Mouse (Mus musculus) stomach, embryonic 15.5 days (tissue): ENCODE results near the gene Irx4. TPM values are rescaled to one million over a fixed set of nuclear protein-coding genes. Genes with fewer than 3 reads are reported as not detected.
A peak's percentile ranks its signal among the peaks of the same experiment; 100 is the strongest.

Experiments
- ATAC-seq: fragments of 200-750 bp; cut with Nextera tagmentation; 2 replicates; pipeline ENCODE4 v1.8.0; 2017; ENCODE audit warnings: low read depth, moderate number of reproducible peaks, moderate TSS enrichment; ENCODE audit not compliant: insufficient read depth, low FRiP score
- H3K27ac ChIP-seq: fragments of 300-500 bp; sonication (generic); 2 replicates; pipeline ENCODE4 v1.5.1; 2015; ENCODE audit warnings: mild to moderate bottlenecking, inconsistent platforms
- H3K27me3 ChIP-seq: fragments of 300-500 bp; sonication (generic); replicated peaks from 2 replicates; pipeline ENCODE4 v1.6.1; 2015; ENCODE audit warnings: inconsistent platforms
- H3K36me3 ChIP-seq: fragments of 300-500 bp; sonication (generic); 2 replicates; pipeline ENCODE4 v1.6.1; 2015; ENCODE audit warnings: inconsistent platforms
- H3K4me1 ChIP-seq: fragments of 300-500 bp; sonication (generic); 2 replicates; pipeline ENCODE4 v1.6.1; 2015; ENCODE audit warnings: inconsistent platforms
- H3K4me2 ChIP-seq: fragments of 300-500 bp; sonication (generic); 2 replicates; pipeline ENCODE4 v1.6.1; 2015; ENCODE audit warnings: mild to moderate bottlenecking, inconsistent platforms
- H3K4me3 ChIP-seq: fragments of 300-500 bp; sonication (generic); replicated peaks from 2 replicates; pipeline ENCODE4 v1.5.1; 2015; ENCODE audit warnings: inconsistent platforms
- H3K9ac ChIP-seq: fragments of 300-500 bp; sonication (generic); 2 replicates; pipeline ENCODE4 v1.6.1; 2015; ENCODE audit warnings: inconsistent platforms
- H3K9me3 ChIP-seq: fragments of 300-500 bp; sonication (generic); 2 replicates; pipeline ENCODE4 v1.6.1; 2016; ENCODE audit warnings: inconsistent platforms
- WGBS: fragments of 180-500 bp; shearing (Covaris S2); methylation state at CpG from one replicate; pipeline ENCODE4 v1.1.7; 2015; 5-methylcytosine and 5-hydroxymethylcytosine counted together
- polyA plus RNA-seq: library from polyadenylated mRNA; unstranded; fragments of >200 nt; fragmentation: Nextera tagmentation; extraction: Ambion mirVana; gene quantifications from 2 replicates; pipeline ENCODE4 v1.2.1, GENCODE M21; 2015

Irx4 gene
- polyA plus RNA-seq = 0.12 and 0.19 TPM in 2 replicates

DNA sequence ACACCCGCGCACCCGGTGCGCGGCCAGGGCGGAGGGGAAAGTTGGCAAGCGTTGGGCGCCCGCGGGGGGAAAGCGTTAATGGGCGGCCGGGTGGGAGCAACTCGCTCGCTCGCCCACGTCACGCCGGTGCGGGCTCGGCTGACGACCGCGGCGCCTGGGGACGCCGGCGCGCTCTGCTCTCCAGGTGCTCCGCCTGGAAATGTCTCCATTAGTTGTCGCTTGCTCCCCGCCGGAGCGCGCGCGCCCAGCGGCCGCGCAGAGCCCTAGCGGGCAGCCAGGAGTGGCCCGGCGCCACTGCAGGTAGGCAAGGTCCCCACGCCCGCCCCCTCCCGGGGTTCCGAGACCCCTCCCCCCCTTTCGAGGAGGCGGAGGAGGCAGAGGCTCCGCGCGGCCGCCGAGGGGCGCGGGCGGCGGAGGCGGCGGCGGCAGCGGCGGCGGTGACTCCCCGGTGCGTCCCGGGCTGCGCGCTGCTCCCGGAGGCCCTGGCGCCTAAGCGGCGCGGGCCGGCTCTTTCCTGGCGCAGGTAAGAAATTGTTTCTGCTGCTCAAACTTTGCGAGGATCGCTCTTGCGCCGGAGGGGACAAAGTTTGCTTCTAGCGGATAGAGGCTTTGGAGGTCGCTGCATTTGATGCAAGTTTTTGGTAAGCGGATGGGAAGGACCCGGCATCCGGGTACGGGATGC, at the start of gene Irx4:
Gene Irx4, plus strand, starts transcription at position 126 of the 682 bp plus-strand sequence.
- Histone ChIP-seq H3K9ac (no peak within 1 kb of the TSS), H3K27ac (no peak within 1 kb of the TSS), H3K4me1 (peaks cover 23% of the 10 kb centered on the region), H3K36me3 (no peaks in the 10 kb centered on the region), H3K4me3 (peak within 1 kb of the TSS; percentile 32), H3K27me3 (peaks cover 92% of the 10 kb centered on the region), H3K9me3 (no peaks in the 10 kb centered on the region), H3K4me2 (peak within 1 kb of the TSS; percentile 71)
- no peak for ATAC-seq
- 2% methylated on average over 71 of the region's 86 CpGs for WGBS

DNA sequence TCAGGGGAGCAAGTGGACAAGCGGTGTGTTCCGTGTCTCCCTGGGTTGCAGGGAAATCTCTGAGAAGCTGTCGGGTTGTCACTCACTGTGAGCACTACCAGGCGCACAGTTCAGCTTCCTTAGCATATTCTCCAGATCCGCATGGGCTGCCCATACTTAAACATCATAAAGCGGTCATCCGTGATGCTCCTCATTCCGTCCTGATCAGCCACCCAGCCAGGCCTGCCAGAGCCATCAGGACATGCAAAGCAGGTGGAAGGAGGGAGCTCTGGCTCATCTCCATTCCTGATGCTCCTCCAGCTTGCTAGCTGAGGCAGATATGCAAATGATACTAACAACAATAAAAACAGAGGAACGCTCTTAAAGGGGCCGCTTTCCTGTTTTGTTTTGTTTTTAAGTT, 46.0 kb upstream of the Irx4 start:
- Histone ChIP-seq H3K4me1 (no peaks in the 10 kb centered on the region), H3K36me3 (no peaks in the 10 kb centered on the region), H3K27me3 (no peaks in the 10 kb centered on the region), H3K4me3 (no peak overlapping the region), H3K9ac (no peak overlapping the region), H3K27ac (no peak overlapping the region), H3K9me3 (no peaks in the 10 kb centered on the region), H3K4me2 (no peak overlapping the region)
- WGBS = 67% methylated on average over 10 of the region's 10 CpGs
- ATAC-seq = no peak

DNA sequence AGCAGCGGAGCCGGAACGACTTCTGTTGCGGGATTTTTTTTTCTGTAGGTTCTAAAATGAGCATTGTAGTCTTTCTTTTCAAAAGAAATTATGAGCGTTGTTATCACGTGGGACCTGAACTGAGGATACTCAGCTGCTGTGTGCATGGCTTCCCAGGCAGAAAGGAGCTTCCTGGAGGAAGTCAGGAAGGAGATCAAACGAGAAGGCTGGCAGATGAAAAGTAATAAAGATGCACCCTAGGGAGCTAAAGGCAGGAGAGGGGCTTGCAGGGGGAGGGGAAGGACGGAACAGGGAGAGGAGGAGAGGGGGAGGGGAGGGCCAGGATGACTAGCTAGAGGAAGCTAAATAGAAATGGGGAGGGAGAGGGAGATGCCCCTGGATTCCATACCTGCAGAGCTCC, 23.8 kb upstream of the Irx4 start:
- no peak overlapping the region for H3K27ac ChIP-seq
- no peak for ATAC-seq
- H3K4me1 ChIP-seq = no peaks in the 10 kb centered on the region
- 39% methylated on average over 8 of the region's 8 CpGs for WGBS
- H3K27me3 ChIP-seq = no peaks in the 10 kb centered on the region
- no peaks in the 10 kb centered on the region for H3K9me3 ChIP-seq
- H3K36me3 ChIP-seq = no peaks in the 10 kb centered on the region
- H3K4me3 ChIP-seq = no peak overlapping the region
- no peak overlapping the region for H3K4me2 ChIP-seq
- no peak overlapping the region for H3K9ac ChIP-seq

DNA sequence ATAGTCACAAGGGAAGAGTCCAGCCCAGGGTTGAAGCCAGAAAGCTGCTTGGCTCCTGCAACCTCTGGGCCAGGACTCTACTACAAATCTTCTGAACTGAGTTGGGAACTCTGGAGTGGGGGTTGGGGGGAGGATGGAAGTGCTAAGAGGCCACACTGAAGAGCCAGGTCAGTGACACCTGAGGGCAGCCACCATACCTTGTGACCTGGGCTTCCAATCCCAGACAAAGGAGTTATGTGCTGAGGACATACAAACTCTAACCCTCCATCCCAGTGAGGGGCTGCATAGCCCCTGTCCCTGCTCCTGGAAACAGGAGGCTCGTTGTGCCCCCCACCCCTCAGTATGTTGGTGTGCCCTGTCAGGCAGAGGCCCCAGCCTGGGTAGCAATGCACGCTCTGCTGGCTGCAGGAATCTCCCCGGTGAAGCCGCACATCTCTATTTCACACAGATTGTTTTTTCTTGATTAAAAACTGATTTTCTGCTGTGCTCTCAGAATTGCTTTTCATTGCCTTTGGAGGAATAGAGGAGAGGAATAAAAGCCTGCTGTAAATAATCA, 21.0 kb upstream of the Irx4 start:
- WGBS = 83% methylated on average over 4 of the region's 4 CpGs
- no peak for ATAC-seq

DNA sequence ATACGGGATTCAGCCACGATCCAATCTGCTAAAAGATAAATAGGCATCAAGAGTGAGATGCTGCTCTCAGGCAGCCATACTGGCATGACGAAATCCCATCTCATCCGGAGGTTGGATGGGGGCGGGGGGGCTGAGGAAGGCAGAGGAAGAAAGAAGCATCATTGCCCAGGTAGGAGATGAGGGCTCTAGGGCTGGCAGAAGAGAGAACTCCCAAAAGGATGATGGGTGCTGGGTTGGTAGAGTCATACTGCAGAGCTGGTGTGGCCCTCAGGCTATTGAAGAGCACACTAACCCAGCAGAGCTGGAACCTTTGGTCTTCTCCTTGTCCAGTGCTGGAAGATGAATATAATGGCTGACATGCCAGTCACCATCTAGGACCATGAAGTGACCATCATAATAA, 17.7 kb upstream of the Irx4 start:
- Histone ChIP-seq H3K36me3 (no peaks in the 10 kb centered on the region), H3K4me1 (no peaks in the 10 kb centered on the region), H3K27ac (no peak overlapping the region), H3K27me3 (no peaks in the 10 kb centered on the region), H3K9ac (no peak overlapping the region), H3K9me3 (no peaks in the 10 kb centered on the region), H3K4me3 (no peak overlapping the region), H3K4me2 (no peak overlapping the region)
- ATAC-seq = no peak
- WGBS = 86% methylated on average over 5 of the region's 5 CpGs

More for the DNA sequence above, 21.0 kb upstream of the Irx4 start:
- no peak overlapping the region for H3K4me2 ChIP-seq
- no peaks in the 10 kb centered on the region for H3K27me3 ChIP-seq
- H3K4me1 ChIP-seq = no peaks in the 10 kb centered on the region
- H3K9me3 ChIP-seq = no peaks in the 10 kb centered on the region
- no peak overlapping the region for H3K4me3 ChIP-seq
- no peak overlapping the region for H3K9ac ChIP-seq
- no peaks in the 10 kb centered on the region for H3K36me3 ChIP-seq
- no peak overlapping the region for H3K27ac ChIP-seq

DNA sequence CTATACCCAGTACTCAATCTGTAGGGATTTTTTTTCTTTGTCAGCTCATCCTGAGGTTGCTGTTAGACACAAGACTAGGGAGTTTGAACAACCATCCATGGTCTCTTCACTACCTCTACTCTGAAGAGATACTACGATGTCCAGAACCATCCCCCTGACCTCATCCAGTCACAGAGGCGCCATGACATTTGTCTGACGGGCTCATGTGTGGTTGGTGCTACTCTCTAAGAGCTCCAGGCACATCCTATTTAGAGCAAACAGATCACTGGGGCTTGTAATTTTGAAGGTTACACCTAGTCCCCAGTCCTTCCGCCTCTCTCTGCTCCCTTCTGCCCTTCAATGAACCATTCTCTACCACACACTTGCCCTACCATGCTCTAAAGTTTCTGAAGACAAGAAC, 13.3 kb upstream of the Irx4 start:
- WGBS = 87% methylated on average over 4 of the region's 4 CpGs

DNA sequence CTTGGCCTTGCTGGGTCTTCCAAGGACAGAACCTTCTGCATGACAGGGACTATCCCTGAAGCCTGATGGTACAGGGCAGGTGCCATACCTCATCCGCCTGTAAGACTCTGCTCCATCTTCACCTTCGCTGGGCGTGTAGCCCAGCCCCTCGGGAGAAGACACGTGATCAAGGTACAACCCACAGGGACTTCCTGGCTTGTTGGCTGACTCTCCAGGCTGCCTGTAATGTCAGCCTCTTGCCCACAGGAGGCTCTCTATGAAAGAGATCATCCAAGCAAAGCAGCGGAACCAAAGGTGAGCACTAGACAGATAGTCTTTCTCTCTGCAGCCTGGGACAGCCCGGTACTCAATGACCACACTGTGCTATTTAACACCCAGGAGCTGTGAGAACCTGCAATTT, 9.1 kb upstream of the Irx4 start:
- no peak for ATAC-seq
- WGBS = 27% methylated on average over 7 of the region's 7 CpGs

More for the DNA sequence above, 13.3 kb upstream of the Irx4 start:
- H3K9ac ChIP-seq = no peak overlapping the region
- H3K36me3 ChIP-seq = no peaks in the 10 kb centered on the region
- no peaks in the 10 kb centered on the region for H3K9me3 ChIP-seq
- no peak overlapping the region for H3K27ac ChIP-seq
- no peak overlapping the region for H3K4me2 ChIP-seq
- no peaks in the 10 kb centered on the region for H3K4me1 ChIP-seq
- H3K4me3 ChIP-seq = no peak overlapping the region
- no peak for ATAC-seq
- peaks cover 6% of the 10 kb centered on the region; the same call in 1 of the 2 replicates for H3K27me3 ChIP-seq

DNA sequence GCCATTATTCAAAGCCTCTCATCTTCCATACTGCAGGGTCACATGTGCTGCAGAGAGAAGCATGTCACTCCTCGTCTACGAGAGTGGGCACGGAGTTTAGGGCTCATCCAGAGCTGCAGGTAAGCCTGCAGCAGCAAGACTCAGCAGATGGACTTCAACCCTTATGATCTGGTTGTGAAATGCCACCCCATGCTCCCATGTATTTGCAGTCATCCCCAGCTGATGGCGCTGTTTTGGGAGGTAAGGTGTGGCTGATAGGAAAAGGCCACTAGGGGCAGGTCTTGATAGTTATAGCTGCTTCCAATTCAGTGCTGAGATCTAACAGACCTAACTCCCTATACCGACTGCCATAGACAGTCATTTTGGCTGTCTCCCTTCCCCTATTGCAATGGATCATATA, 8.3 kb upstream of the Irx4 start:
- Histone ChIP-seq H3K9ac (no peak overlapping the region), H3K4me3 (no peak overlapping the region), H3K4me1 (no peaks in the 10 kb centered on the region), H3K27me3 (peaks cover 13% of the 10 kb centered on the region), H3K9me3 (no peaks in the 10 kb centered on the region), H3K27ac (no peak overlapping the region), H3K4me2 (no peak overlapping the region), H3K36me3 (no peaks in the 10 kb centered on the region)
- ATAC-seq = no peak
- WGBS = 53% methylated on average over 5 of the region's 5 CpGs

More for the DNA sequence above, 9.1 kb upstream of the Irx4 start:
- Histone ChIP-seq H3K4me3 (no peak overlapping the region), H3K4me2 (no peak overlapping the region), H3K4me1 (no peaks in the 10 kb centered on the region), H3K36me3 (no peaks in the 10 kb centered on the region), H3K27me3 (peaks cover 7% of the 10 kb centered on the region), H3K27ac (no peak overlapping the region), H3K9me3 (no peaks in the 10 kb centered on the region), H3K9ac (no peak overlapping the region)

DNA sequence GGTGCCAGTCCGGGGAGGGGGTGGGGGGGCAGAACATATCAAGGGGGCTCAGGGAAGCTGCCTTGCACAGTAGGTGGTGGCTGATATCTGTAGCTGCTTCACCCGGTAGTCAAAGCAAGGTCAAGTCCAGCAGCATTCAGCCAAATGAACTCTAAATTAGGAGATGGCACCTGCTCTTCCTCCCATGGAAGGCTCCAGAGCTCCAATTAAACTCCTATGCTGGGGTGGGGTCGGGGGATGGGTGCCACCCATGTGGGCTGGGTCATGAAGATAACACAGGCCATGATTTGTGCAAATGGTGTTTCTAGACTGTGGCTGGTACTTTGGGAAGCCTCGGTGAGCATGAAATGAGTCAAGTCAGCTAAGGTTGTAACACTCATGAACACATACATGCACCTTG, 1.9 kb upstream of the Irx4 start:
- Histone ChIP-seq H3K9ac (no peak overlapping the region), H3K27me3 (peaks cover 71% of the 10 kb centered on the region), H3K36me3 (no peaks in the 10 kb centered on the region), H3K27ac (no peak overlapping the region), H3K4me2 (no peak overlapping the region), H3K9me3 (no peaks in the 10 kb centered on the region), H3K4me1 (peaks cover 13% of the 10 kb centered on the region), H3K4me3 (no peak overlapping the region)
- no peak for ATAC-seq
- 44% methylated on average over 4 of the region's 4 CpGs for WGBS

DNA sequence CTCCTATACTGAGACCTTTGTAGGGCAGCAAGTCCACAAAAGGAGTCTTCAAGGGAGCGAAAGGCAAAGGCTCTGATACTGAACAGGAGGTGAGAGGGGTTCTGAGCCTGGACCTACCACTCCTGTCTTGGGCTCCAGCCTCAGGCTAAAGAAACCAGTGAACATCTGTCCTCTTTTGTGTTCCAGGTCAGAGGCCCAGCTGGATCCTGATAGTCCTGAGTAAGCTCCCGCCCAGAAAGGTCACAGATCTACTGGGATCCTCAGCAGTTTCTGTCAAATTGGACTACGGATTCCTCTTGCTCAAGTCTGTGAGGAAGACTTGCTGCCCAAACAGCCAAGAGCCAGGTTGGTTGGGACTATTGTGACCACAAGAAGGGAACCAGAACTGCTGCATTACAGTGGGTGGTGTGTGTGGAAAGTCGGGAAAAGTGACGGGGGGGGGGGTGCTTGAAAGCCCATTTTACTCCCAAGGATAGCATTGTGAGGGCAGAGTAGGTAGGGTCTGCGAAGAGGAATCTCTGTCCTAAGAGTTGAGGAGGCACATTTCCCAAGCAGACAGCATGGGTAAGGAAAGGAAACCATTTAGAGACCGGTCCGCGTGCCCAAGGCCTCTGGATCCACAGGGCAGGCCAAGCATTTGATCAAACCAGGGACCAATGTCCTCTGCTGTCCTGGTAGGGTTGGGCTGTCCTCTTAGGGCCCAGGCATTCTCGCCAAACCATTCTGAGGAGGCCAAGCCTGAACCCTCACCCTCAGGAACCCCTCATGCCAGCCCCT, 514 bp upstream of the Irx4 start:
- Histone ChIP-seq H3K27ac (no peak overlapping the region), H3K4me2 (peak overlapping the region; percentile 71), H3K36me3 (no peaks in the 10 kb centered on the region), H3K27me3 (peaks cover 84% of the 10 kb centered on the region), H3K4me3 (peak overlapping the region; percentile 32), H3K9ac (no peak overlapping the region), H3K9me3 (no peaks in the 10 kb centered on the region), H3K4me1 (peaks cover 19% of the 10 kb centered on the region)
- 20% methylated on average over 10 of the region's 10 CpGs for WGBS
- ATAC-seq = no peak

DNA sequence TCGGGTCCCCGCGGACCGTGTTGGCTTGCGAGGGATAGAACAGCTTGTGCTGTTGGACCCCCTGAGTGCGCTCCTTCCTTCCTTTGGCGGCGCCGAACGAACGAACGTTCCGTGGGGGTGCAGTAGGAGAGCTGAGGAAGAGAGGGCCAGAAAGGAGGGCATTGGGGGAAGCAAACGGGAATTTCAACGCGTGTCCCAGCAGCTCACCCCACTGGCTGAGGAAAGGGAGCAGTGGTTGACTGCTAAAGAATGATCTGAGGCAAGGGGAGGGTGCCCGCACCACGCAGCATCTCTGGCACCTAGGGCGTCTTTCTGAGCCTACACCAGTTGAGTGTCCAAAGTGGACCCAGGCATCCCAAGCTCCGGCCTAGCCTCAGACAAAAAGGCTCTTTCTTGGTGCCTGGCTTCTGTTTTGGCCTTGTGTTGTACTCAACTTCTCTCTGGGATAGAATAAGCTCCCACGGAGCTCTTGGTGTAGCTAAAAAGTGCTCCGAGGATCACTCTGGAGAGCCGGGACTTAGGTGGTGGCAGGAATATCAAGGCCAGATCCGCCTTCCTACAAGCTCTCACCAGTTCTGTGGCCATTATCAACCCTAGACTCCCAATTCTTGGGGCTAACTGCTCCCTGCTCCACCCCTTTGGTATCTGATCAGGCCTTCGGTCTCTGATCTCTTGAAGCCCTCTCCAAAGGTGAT, 904 bp downstream of the Irx4 start:
- Histone ChIP-seq H3K27me3 (peaks cover 96% of the 10 kb centered on the region), H3K9me3 (no peaks in the 10 kb centered on the region), H3K27ac (no peak overlapping the region), H3K36me3 (no peaks in the 10 kb centered on the region), H3K9ac (no peak overlapping the region), H3K4me2 (peak overlapping the region; percentile 71), H3K4me1 (peaks cover 25% of the 10 kb centered on the region), H3K4me3 (peak overlapping the region; percentile 32)
- no peak for ATAC-seq
- 8% methylated on average over 22 of the region's 25 CpGs for WGBS

DNA sequence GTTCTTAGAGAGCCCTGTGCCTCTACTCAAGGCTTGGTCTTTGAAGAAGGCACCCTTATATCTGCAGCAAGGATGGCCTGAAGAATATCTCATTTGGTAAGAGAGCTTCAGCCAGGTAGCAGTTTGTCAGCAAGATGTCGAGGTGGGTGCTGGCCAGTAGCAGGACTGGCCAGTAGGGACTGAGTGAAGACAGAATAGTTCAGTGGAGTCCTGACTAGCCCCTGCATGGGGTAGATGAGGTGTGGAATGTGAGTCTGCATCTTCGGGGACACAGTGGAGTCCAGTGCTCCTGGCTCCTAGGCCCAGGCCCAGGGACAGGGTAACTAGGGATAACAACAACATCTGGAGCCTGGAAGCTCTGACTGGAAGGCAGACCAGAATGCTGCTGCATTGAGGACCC, 1.6 kb downstream of the Irx4 start:
- no peak overlapping the region for H3K9ac ChIP-seq
- H3K4me2 ChIP-seq = no peak overlapping the region
- no peaks in the 10 kb centered on the region for H3K36me3 ChIP-seq
- H3K27me3 ChIP-seq = peaks cover 97% of the 10 kb centered on the region
- peaks cover 25% of the 10 kb centered on the region for H3K4me1 ChIP-seq
- H3K27ac ChIP-seq = no peak overlapping the region
- ATAC-seq = no peak
- WGBS = 24% methylated on average over 2 of the region's 2 CpGs
- H3K4me3 ChIP-seq = no peak overlapping the region
- H3K9me3 ChIP-seq = no peaks in the 10 kb centered on the region
